Mouse (Mus musculus) embryonic fibroblast, embryonic 13.5 days (primary cell): ENCODE data around the gene Kcng3. TPM values are rescaled to one million over a fixed set of nuclear protein-coding genes. Genes with fewer than 3 reads are reported as not detected.

Experiments used
- H3K27ac ChIP-seq: 2 replicates; pipeline ENCODE4 v1.5.1; 2012; ENCODE audit warnings: low read length, control low read depth, inconsistent platforms; ENCODE audit not compliant: insufficient read depth
- H3K4me1 ChIP-seq: 2 replicates; pipeline ENCODE4 v1.6.1; 2011; ENCODE audit warnings: low read length; ENCODE audit not compliant: control insufficient read depth, insufficient read depth
- H3K4me3 ChIP-seq: 2 replicates; pipeline ENCODE4 v1.5.1; 2011; ENCODE audit warnings: mild to moderate bottlenecking, control low read depth, low read length; ENCODE audit not compliant: insufficient read depth
- CTCF ChIP-seq: IDR thresholded peaks from 2 replicates; pipeline ENCODE4 v1.5.1; 2011; ENCODE audit warnings: mild to moderate bottlenecking, control low read depth, low read length, moderate library complexity, borderline replicate concordance; ENCODE audit not compliant: insufficient read depth
- POLR2A ChIP-seq: IDR thresholded peaks from 2 replicates; pipeline ENCODE4 v1.6.1; 2011; ENCODE audit warnings: low read depth, mild to moderate bottlenecking, control low read depth, low read length, moderate library complexity
- polyA plus RNA-seq: library from polyadenylated mRNA; stranded (reverse); fragments of >200 nt; gene quantifications from 2 replicates; pipeline ENCODE4 v1.2.4, GENCODE M21; 2011; ENCODE audit warnings: low read depth; ENCODE audit not compliant: missing spikeins, insufficient read length

The Kcng3 gene
- not detected in 2 replicates for polyA plus RNA-seq

DNA sequence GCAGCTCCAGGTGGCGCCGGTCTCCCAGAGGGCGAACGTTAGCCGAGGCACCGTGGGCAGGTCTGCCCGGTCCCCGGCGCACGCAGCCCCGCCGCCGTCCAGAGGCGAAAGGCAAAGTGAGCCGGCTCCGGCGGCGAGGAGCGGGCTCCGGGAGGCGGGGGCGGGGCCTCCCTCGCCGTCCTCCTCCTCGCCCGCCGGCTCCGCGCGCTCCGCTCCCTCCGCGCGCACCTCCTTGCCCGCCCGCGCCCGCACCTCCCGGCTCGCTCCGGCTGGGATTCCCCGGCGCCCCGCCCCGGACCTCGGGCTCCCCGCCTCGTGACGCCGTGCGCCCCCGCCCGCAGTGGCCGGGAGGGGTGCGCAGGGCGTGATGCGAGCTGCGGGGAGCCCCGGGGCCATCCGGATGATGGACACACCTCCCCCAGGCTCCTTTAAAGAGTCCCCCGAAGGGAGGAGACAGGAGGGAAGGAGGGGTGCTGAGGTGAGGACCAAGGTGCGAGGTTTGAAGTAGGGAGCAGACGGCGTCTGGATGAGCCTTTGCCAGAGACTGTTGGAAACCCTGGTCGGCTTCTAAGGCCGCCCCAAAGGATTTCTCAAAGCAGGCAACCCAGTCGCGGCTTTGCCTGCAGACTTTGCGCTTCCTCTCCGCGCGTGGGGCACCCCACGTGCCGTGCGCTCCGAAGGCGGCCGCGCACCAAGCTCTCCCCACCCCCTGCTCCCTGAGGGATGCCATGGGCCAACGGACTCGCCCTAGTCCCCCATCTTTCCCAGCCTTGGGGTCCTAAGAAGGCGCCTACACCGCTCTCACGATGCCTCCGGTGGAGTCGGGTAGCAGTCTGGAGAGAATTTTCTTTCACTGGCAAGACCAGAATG is at the start of gene Kcng3:
Gene Kcng3, minus strand, starts transcription at position 113 of the 870 bp plus-strand sequence.
- Histone ChIP-seq H3K4me3 (peak within 1 kb of the TSS; percentile 36), H3K4me1 (no peaks in the 10 kb centered on the region), H3K27ac (no peak within 1 kb of the TSS)
- TF ChIP-seq POLR2A: no peak
- no peak for TF ChIP-seq CTCF

DNA sequence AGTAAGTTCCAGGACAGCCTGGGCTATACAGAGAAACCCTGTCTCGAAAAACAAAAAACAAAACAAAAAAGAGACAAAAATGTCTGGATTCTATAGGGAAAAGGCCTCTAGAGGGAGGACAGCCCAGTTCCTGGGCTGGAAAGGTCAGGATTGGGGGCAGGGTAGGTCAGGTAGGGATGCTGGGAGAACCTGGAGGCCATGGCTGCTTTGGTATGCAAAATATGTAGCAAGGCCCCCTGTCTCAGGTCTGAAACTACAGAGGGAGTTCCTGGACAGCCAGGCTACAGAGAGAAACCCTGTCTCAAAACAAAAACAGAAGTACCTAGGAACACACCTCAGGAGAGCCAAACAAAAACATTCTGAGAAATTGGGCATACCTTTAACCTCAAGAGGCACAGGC is 45.7 kb upstream of the Kcng3 start:
- TF ChIP-seq CTCF (no peak), POLR2A (no peak)

DNA sequence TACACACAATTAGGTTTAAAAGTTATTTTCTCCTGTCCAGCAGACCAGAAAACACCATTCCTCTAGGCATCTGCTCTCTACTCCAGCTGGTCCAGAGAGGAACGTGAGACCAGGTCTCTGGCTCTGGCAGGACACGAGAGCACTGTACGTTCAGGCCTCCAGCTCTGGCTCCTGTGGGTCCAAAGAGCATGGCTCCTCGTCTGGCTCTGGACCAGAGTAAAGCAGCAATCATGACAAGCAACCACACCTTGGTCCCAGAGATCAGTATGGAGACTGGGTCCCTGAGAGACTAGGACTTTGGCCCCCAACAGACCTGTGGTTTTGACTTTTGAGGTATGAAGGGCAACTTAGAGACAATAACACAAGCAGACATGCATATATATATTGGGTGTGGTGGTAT is 41.0 kb upstream of the Kcng3 start:
- TF ChIP-seq POLR2A: no peak
- H3K27ac ChIP-seq: no peak overlapping the region
- no peaks in the 10 kb centered on the region for H3K4me1 ChIP-seq
- H3K4me3 ChIP-seq: no peak overlapping the region

More for the DNA sequence above, 45.7 kb upstream of the Kcng3 start:
- no peaks in the 10 kb centered on the region for H3K4me1 ChIP-seq
- H3K27ac ChIP-seq: no peak overlapping the region
- H3K4me3 ChIP-seq: no peak overlapping the region

DNA sequence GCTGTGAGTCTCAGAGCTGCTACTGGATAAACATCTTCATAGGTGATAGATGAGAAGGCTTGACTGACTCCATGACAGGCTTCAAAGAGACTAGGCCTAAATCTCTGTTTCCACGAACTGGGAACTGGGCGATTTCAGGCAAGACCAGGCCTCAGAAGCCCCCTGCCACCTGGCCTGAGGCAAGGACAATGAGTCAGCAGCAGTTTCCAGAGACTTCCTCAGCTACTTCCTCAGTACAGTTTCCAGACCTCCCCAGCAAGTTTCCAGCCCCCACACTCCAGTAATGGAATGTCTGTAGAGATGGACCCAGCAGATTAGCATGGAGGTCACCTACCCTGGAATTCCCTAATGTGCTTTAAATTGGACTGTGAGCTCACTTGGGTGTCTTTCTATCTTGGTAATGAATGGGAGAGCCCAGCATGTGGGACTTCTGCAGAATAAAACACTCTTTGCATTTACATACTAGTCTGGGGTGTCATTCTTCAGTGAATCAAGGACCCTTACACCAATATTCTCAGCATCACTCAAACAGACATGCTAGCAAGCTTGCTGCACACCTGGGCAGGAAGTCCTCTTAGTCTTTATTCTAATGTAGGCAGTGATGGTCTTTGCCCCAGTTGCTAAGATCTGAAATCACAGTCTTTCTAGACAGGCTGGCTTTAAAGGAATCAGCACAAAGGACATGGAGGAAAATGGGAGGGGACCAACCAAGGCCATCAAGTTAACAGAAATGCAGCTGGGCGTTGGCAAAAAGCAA is 36.4 kb upstream of the Kcng3 start:
- TF ChIP-seq CTCF (no peak), POLR2A (no peak)
- Histone ChIP-seq H3K4me3 (no peak overlapping the region), H3K27ac (no peak overlapping the region), H3K4me1 (no peaks in the 10 kb centered on the region)

DNA sequence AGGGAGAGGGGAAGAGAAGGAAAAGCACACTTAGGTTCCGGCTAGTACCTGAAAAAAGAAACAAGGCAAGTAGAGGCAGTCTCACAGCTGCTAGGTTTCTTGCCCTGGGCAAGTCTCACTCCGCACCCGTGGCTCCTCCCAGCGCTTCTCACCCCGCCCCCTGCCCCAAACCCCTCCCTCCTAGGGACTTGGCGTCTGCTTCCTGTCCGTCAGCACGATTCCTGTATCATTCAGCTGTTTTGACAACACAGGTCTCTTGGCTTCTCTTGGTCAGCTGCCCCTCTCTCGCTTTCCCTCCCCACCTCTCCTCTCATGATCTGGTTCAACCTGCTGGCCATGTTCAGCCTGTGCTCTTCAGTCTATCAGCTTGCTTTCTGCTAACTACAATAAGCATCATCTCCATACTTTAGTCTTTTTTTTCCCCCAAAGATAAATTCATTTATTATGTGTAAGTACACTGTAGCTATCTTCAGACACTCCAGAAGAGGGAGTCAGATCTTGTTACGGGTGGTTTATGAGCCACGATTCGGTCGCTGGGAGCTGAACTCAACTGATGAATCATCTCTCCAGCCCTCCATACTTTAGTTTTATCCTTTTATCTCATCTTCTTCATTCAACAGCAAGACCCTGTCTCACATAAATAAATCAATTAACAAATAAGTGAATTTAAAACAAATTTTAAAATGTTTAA is 35.0 kb upstream of the Kcng3 start:
- no peak overlapping the region for H3K4me3 ChIP-seq
- no peak overlapping the region for H3K27ac ChIP-seq
- H3K4me1 ChIP-seq: no peaks in the 10 kb centered on the region
- no peak for TF ChIP-seq POLR2A
- TF ChIP-seq CTCF: no peak

DNA sequence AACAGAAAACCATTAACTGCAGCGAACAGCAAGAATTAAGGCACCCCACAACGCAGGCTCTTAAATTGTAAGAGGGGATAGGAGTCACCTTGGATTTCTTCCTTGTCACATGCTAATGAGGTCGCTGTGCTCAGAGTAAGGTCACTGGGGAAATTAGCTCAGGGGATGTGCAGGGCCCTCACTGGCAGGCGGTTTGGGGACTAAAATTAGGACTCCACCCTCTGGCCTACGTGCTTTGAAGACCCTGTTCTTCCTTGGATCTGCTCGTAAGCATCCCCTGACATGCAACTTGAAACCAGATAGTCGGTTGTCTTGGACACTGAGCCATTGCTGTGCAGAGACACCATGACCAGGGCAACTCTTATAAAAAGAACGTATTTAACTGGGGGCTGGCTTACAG is 33.1 kb upstream of the Kcng3 start:
- no peak overlapping the region for H3K27ac ChIP-seq
- H3K4me3 ChIP-seq: no peak overlapping the region
- no peak for TF ChIP-seq CTCF
- TF ChIP-seq POLR2A: no peak
- no peaks in the 10 kb centered on the region for H3K4me1 ChIP-seq

DNA sequence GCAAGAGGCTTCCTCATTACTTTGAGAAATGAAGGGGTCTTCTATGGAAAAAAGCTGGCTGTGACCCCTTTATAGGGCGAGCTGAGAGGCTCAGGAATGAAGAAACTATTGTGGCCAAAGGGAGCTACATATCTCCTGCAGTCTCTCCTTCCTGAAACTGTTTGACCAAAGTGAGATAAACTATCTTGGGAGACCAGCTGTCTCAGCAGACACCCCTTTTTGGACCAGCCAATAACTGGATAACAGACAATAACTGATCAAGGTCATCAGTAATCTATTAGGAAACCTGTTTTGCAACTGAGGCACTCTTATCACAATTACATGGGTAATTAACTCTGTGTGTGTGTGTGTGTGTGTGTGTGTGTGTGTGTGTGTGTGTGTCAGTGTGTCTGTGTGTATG is 27.2 kb upstream of the Kcng3 start:
- H3K4me3 ChIP-seq: no peak overlapping the region
- no peak overlapping the region for H3K27ac ChIP-seq
- TF ChIP-seq POLR2A (no peak), CTCF (no peak)
- H3K4me1 ChIP-seq: no peaks in the 10 kb centered on the region

DNA sequence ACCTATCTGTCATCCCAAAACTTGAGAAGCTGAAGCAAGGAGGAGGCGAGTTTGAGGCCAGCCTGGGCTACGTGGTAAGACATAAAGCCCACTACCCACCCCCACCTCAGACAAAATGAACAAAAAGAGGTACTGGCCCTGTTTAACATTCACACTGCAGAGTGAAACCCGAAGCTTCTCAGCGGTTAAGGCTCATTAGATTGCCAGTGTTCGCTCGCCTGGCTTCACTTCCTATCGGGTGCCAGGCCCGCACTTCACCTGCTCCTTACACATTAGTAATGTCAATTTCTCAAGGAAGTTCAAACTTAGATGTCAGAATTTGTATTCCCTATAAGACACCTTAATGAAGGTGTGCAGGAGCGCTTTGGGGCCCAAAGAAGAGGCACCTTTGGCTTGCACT is 25.7 kb upstream of the Kcng3 start:
- no peaks in the 10 kb centered on the region for H3K4me1 ChIP-seq
- no peak overlapping the region for H3K27ac ChIP-seq
- no peak overlapping the region for H3K4me3 ChIP-seq
- TF ChIP-seq CTCF (no peak), POLR2A (no peak)

DNA sequence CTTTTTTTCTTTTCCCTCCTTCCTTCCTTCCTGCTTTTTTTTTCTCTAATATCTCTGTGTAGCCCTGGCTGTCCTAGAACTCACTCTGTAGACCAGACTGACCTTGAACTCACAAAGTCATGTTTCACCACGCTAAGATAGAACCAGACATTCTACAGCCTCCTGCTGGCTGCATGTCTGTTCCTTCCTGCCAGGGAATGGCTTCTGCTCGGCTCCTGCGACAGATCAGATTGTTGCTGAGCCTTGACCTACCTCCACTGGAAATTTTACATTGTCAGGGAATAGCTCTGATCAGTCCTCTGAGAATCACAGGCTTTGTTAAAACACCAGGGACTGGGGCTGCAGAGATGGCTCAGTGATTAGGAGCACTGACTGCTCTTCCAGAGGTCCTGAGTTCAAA is 24.0 kb upstream of the Kcng3 start:
- H3K27ac ChIP-seq: no peak overlapping the region
- no peak overlapping the region for H3K4me3 ChIP-seq

DNA sequence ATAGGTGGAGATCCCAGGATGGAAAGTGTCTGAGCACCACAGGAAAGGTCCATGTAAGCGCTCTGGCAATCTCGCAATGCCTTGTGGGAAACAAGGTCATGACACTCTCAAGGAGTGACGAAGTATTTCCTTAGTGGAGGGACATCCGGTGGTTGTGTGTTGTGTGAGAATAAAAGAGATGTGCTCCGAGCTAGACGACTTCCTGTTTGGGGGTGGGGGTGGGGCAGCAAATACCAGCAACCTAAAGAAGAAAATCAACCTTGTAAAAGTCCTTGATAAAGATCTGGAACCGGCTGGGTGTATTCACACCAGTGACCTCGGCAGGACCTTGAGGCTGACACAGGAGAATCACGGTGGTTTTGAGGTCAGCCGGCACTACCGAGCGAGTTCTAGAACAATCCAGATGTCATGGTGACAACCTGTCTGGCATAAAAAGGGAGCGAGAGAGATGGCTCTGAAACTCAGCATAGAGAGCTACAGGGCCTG is 23.0 kb upstream of the Kcng3 start:
- H3K4me3 ChIP-seq: no peak overlapping the region
- H3K4me1 ChIP-seq: no peaks in the 10 kb centered on the region
- H3K27ac ChIP-seq: no peak overlapping the region
- TF ChIP-seq CTCF (no peak), POLR2A (no peak)

More for the DNA sequence above, 24.0 kb upstream of the Kcng3 start:
- TF ChIP-seq POLR2A (no peak), CTCF (no peak)
- H3K4me1 ChIP-seq: no peaks in the 10 kb centered on the region
